Mouse (Mus musculus) forelimb bud, embryonic 11.5 days (tissue): ENCODE data around the gene Zfp322a.
A peak's percentile ranks its signal among the peaks of the same experiment; 100 is the strongest.

Source experiments
- DNase-seq: peaks from one replicate; pipeline ENCODE4 v3.0.0-alpha.2; 2012; ENCODE audit warnings: low read depth, low spot score

Gene Zfp322a

GRCm38 (mm10) chr13:23317305-23317889 is 51.6 kb downstream of the Zfp322a start:
- DNase-seq: peak; percentile 56

- DNase-seq: peak; percentile 49
Observed at GRCm38 (mm10) chr13:23312909-23313669, 55.9 kb downstream of the Zfp322a start.

GRCm38 (mm10) chr13:23310036-23310435 is 59.0 kb downstream of the Zfp322a start:
- no peak for DNase-seq

GRCm38 (mm10) chr13:23309495-23310011 is 59.5 kb downstream of the Zfp322a start:
- peak; percentile 30 for DNase-seq

- DNase-seq: peak; percentile 52
Observed at GRCm38 (mm10) chr13:23308639-23309307, 60.2 kb downstream of the Zfp322a start.

- peak; percentile 79 for DNase-seq
Observed at GRCm38 (mm10) chr13:23307069-23307814, 61.8 kb downstream of the Zfp322a start.

GRCm38 (mm10) chr13:23306707-23307068 is 62.3 kb downstream of the Zfp322a start:
- no peak for DNase-seq
